Mouse (Mus musculus) thymus, postnatal 0 days (tissue): Measurements from ENCODE around the gene Lonp1. TPM values are rescaled to one million over a fixed set of nuclear protein-coding genes. Genes with fewer than 3 reads are reported as not detected.
"Not testable (repeated sequence)": the region's sequence is repeated elsewhere in the genome, so short reads cannot be mapped to it uniquely, and the experiment has no call there.

Experiments
- DNase-seq: peaks from one replicate; pipeline ENCODE4 v3.0.0-alpha.2; 2015; ENCODE audit warnings: low spot score
- polyA plus RNA-seq: library from polyadenylated mRNA; unstranded; fragments of >200 nt; fragmentation: Nextera tagmentation; extraction: Ambion mirVana; gene quantifications from 2 replicates; pipeline ENCODE4 v1.2.1, GENCODE M21; 2015

Gene Lonp1
- polyA plus RNA-seq, 1 experiment from 2014 or later: 41.0 TPM

DNA sequence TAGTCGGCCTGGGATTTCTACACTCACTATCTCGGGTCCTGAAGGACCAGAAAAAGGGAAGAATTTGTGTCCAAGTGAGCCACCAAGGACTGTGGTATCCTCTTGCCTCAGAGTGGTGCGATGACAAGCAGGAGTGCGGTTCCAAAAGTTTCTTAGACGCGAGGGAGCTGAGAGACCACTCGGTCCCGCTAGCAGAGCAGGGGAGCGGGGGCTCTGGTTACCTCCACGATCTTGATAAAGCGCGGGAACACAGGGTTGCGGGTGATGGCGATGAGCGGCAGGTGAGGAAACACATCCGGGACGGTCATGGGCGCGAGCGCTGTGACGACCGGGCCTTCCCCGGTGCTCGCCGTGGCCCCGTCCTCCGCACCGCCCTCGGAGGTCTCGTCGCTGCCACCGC, 427 bp downstream of the Lonp1 start:
- no peak for DNase-seq

DNA sequence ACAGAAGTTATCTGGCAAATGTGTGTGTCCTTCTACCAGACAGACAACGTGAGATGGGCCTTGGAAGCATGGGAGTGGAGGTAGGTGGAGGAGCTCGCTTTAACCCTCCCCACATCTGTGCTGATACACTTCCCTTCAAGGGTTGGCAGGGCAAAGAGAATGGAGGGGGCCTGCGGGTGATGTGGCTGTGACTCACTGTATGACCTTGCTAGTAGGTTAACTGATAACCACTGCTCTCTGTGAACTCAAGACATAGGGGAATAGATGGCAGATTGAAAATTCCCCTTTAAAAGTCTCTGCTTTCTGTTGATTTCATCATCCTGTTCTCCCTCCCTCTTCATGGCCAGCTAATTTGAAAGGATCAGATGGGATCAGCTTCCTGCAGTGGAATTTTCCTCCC, 1.2 kb downstream of the Lonp1 start:
- no peak for DNase-seq

DNA sequence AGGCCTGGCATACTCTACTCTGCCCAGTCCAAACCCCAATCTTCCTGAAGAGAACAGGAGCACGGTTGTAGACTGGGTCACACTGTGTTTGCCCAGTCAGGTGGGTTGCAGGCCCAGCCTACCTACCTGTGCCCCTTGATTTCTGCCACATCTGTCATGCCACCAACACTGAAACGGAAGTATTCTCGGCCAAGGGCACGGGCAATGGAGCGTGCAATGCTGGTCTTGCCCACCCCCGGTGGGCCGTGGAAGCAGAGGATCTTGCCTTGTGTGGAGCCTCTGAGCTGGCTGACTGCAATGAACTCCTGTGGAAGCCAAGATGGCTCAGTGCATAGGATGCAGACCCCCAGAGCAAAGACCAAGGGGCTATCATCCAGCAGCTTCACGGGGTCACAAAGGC, 9.1 kb downstream of the Lonp1 start:
- no peak for DNase-seq

DNA sequence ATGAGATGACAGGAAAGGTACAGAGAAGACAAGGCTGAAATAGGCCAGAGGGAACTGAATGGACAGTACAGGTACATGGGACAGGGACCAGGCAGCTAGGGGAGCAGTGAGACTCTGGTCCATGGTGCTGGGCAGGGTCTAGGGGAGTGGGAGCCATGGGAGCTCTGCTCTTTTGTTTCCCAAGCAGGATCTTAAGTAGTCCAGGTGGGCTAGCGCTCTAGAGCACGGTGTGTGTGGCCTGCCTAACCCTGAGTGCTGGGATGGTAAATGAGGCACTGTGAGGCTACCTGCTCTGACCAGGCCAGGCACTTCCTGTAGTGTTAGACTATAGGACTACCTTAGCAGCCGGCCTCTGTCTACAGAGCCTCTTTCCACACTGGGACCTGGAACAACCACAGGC, 10.0 kb downstream of the Lonp1 start:
- DNase-seq: no peak

DNA sequence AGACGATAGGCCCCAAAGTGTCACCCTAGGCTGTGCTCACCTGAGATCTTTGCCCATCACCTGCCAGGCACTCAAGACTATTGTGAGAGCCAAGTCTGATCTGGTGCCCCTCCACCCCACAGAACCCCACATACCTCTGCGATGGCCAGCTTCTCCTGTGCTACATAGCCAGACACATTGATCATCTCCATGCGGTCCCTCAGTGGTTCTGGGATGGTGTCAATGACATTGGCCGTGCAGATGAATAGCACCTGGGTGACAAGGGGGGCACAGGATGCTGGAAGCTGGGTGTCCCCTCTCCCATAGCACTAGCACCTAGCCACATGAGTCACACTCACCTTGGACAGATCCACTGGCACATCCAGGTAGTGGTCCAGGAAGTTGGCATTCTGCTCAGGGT, 10.9 kb downstream of the Lonp1 start:
- no peak for DNase-seq

DNA sequence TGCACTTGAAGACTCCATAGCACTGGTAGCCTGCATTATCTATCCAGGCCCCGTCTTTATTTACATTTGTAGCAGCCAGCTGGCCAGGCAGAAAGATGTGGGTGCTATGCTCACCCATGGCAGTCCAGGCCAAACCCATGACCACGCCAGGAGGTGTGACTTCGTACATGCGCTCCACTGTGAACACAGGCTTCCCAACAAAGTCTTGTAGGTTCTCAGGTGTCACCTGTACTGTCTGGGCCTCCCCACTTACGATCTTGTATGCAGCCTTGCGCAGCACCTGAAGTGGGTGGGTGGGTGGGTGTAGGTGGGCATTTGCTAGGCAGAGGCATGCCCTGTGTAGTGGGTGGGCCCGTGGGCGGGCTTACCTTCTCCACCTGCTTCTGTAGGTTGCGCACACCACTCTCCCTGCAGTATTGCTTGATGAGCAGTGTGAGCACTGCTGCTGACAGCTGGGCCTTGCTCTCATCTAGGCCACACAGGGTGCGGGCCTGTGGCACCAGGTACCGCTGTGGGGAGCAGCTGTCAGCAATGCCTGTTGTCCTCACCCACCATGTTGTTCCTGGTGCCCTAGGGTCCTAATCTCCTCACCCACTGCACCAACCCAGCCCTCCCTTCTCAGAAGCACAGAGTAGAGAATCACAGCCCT, 11.4 kb downstream of the Lonp1 start:
- DNase-seq: no peak

DNA sequence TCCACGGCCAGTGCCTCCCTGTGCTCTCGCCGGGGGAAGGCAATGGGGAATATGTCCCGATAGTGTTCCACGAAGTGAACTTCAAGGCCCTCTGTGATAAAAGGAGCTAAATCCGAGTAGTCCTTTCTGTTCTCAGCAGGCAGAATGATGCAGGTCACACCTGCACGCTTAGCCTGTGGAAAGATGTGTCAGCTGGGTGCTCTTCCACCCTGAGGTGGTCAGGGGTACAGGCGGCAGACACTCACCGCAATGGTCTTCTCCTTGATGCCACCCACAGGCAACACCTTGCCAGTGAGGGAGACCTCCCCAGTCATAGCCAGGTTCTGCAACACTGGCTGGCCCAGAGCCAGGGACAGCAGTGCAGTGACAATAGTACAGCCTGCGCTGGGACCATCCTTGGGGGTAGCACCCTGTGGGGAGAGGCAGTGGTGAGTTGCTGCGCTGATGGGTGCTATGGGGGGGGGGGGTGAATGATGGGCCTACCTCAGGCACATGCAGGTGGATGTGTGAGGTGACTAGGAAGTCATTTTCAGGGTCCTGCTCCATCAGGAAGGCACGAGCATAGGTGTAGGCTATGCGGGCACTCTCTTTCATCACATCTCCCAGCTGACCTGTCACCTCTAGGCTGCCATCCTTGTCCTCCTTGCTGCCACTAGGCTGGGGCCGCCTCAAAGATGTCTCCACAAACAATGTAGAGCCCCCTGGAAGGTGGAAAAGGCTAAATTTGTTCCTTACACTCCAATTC, 12.1 kb downstream of the Lonp1 start:
- no peak for DNase-seq

DNA sequence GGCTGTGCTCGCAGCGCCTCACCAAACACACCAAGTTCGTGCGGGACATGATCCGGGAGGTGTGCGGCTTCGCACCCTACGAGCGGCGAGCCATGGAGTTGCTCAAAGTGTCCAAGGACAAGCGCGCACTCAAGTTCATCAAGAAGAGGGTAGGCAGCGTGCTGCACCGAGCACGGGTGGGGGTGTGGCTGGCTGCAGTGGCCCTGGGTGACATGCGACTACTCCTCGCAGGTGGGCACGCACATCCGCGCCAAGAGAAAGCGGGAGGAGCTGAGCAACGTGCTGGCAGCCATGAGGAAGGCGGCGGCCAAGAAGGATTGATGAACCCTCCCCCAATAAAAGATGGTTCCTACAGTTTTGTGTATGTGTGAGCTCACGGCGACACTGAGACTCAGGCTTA, 12.8 kb downstream of the Lonp1 start:
- not testable (repeated sequence) for DNase-seq

DNA sequence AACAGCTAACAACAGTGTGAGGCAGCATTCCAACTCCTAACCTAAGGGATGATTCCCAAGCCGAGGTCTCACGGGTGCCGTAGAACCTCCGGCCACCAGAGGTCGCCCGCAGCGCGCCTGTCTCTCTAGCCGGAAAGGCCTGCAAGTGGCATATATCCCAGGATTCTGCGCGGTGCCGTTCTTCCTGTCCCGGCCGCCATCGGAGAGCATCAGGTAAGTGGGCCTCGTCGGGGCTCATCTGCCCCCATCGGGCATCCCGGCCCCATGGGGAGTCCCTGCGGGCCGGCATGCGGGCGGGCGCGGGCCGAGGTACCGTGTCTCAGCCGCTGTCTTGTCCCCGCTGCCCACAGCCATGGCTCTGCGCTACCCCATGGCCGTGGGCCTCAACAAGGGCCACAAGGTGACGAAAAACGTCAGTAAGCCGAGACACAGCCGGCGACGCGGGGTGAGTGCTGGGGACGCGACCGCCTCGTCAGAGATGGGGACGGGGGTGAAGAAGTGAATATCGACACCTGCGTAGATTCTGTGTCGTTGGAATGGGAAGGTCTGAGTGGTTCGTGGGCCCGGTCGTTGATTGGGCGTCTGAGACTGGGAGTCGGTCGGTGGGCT, 13.3 kb downstream of the Lonp1 start, which contains the start of gene Rpl36:
Gene Rpl36, plus strand, starts transcription at position 181 of the 609 bp plus-strand sequence.
- DNase-seq: peak; percentile 90

DNA sequence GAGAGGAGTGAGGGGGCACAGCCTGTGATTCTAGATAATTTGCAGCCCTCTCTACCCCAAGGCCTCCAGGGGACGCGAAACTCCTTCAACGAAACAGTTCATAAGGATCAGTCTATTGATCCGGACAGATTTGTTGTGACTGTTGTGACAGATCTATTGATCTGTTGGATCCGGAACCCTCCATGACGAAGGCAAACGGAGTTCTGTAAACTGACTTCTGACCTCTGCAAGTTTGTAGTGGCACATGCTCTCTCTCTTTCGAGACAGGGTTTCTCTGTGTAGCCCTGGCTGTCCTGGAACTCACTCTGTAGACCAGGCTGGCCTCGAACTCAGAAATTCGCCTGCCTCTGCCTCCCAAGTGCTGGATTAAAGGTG, 14.1 kb downstream of the Lonp1 start:
- not testable (repeated sequence) for DNase-seq

DNA sequence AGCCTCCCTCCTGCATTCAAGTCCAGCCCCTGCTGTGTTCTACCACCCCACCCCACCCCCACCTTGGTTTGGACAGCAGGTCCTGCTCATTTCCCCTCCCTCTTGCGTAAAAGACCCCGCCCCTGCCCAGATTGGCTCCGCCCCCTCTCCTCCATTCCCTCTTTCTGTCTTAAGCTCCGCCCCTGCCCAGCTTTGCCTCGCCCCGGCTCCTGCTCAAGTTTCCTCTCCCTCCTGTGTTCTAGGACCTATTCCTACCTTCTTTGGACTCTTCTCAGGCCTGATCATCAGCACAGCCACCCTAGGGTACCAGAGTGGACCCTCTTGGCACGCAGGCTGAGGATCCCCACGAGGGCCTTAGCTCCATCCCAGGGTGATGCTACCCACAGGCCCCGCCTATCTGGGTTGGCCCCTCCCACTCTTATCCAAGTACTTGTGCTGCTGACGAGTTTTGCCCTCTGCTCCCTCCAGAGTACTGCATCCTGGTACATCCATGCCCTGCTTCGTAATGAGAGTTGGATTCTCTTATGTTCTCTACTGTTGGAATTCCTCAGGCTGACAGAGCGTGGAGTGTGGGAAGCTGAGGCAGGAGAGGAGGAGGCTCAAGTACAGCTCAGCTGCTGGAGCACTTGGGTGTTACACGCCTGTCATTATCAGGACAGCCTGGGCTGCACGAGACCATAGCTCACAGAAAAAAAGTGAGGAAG, 14.7 kb downstream of the Lonp1 start:
- DNase-seq: peak; percentile 19

DNA sequence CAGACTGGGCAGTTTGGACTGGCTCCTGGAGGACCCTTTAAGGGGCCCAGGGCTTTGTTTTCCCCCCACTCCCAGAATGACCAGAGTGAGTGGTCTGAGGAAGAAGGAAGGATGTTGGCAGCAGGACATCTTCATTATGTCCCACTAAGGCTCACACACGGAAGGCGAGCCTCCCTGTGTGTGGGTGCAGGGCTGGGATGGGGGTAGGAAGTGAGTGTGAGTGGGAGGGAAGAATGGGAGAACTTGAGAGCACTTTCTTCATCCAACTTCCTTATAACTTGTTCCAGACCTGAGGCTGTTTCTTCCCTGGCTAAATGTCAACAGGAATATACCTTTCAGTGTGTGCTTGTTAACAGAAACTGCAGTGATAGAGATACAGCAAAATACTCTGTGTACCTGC, 15.4 kb downstream of the Lonp1 start:
- DNase-seq: no peak

DNA sequence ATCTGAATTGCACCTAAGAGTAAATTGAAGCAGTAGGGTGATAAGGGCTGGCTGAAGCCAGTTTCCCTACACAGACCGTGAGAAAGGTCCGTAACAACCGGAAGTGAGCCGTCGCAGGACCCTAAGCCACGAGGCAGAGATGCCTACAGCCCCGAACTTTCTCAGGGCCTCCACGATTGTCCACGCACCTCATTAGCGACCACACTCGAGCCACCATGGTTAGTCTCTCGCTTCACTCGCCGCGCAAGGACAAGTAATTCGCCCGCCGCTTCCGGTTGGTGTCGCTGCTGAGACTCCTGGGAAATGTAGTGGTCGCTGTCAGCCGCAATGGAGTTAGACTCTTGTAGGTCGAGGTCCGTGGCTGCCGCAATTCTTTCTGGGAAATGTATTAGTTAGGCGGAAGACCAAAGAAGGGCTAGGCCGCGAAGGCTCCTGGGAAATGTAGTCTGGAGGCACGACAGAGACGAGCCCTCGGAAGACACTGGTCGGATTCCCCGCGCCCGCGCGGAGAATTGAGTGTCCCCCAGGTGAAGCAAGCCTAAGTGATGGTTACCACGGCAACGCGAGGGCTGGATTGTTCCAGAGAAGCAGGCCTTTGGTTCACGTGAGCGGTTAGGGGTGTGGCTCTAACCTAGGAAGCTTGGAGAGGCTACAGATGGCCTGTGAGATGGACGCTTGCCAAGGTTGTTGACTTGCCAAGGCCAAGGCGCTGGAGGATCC, 17.1 kb downstream of the Lonp1 start, which contains the start of gene 2410015M20Rik:
Gene 2410015M20Rik, minus strand, starts transcription at position 320 of the 720 bp plus-strand sequence.
- DNase-seq: peak; percentile 95

DNA sequence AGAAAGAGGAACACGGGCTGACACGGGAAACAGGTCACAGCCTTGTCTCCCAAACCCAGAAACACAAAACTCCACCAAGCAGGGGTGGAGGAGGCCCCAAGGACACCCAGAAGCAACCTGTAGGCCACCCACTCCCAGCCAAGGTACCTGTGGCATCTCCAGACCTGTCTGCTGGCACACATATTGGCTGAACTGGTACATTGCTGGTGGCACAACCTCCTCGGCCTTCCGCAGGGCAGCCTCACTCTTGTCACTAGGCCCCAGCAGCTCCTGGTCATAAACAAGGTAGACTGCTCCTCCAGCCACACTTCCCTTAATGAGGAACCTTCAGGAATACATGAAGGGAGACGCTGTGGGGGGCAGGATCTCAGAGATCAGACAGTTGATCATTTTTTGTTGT, 18.0 kb downstream of the Lonp1 start:
- DNase-seq: no peak

DNA sequence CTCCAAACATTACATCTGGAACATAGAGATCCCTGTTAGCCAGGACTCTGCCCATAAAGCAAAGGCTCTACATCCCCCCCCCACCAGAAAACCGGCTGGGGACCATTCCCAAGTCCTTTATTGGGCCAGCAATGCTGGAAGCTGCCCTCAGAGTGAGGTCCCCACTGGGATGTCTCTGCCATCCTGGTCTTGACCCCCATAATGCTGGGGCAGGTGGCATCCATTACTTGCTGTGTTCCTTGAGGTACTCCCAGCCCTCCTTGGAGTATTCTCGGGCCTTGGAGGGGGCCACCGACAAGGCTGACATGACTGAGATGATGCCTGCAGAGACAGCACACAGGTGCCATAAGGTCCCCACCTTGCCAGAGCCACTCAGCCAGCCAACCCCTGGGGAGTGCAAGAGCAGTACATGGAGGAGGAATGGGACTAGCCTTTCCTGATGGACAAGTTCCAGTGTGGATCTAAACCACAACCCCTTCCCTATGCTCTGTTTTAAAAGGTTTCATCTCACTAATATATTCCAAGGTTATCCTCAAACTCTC, 19.1 kb downstream of the Lonp1 start:
- DNase-seq: no peak

DNA sequence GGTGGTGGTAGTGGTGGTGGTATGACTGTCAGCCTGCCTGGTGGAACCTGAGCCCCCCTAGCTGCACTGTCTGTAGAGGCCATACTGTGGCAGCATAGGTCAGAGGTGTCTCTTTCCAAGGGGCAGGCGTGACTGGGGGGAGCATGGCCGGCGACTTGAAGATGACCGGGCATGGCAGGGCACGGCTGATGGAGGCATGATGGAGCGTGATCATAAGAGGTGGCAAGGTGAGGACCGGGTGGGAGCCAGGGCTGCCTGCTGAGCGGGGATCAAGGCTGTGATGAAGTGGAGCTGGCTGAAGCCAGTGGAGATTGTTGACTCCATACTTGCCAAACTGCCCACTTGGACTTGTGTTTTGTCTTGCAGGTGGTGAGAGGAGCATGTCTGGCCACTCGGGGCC, 21.3 kb downstream of the Lonp1 start:
- DNase-seq: no peak

DNA sequence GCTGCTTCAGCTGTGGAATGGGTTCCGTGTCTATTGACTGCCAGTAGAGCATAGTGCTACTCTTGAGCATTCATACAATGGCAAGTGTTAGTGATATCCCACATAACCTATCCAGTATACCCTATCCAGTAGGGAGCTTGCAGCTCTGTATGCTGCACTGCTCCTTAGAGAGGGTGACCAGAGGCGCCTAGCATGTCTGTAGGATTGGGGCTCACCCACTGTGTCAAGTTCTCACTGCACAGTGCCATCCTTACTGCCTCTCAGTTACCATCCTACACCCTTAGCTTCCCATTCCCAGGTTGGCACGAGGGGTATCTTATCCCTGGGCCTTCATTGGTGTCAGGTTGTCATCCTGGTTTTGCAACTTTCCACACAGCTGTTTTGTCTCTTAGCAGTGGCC, 22.3 kb downstream of the Lonp1 start:
- DNase-seq: no peak

DNA sequence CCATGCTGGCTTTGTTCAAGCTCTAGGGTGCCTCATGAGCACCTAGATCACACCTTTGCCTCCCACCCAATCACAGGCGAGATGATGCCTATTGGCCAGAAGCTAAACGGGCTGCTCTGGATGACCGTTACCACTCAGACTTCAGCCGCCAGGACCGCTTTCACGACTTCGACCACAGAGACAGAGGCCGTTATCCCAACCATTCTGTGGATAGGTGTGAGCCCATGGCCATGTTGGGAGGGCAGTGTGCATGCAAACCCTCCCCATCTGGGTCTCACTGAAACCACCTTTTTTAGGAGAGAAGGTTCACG, 22.7 kb downstream of the Lonp1 start:
- DNase-seq: no peak

DNA sequence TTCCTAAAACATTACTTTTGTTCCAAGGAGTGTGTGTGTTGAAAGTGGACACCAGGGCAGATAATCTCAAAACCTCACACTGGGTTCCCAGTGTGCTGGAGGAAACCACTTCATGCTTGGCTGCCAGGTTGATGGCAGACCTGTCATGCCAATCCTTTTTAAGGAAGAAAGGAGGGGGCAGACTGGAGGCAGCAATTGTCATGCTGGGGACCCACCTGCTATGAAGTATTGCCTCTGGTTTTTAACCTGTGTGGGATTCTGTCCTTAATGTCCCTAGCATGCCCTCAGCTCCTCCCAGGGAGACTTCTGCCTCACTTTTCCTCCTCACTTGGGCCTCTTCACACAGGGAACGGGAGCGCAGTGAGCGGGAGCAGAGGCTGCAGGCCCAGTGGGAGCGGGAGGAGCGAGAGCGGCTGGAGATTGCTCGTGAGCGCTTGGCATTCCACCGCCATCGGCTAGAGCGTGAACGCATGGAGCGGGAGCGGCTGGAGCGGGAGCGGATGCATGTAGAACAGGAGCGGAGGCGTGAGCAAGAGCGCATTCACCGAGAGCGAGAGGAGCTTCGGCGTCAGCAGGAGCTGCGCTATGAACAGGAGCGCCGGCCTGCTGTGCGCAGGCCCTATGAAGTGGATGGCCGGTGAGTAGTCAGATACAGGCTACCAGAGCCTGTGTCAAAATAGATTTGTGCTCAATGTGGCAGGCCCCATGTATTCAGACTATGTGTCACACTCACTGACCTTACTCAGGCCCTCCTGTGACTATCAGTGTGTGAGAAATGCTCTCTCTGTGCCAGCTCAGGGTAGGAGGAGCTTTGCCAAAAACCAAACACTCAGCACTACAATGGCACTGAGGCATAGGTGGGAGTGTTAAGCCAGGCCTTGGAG, 23.3 kb downstream of the Lonp1 start:
- no peak for DNase-seq
